Mouse (Mus musculus): ENCODE results near the gene Cyb5r3.

DNA sequence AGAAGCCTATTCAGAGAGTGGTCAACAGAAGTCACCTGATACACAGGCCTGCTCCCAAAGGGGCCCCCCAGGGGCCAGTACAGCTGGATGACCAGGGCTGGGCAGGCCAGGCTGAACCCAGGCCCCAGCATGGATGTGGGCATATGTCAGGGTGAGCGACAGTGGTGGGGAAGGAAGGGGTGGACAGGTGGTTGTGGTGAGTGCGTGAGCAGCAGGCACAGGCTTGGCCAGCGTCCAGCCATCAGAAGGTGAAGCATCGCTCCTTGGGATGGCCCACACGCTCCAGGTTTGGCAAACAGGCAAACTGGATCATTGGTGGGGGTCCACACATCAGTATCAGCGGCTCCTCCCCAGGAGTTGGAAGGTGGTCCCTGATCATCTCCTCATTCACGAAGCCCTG, 18.1 kb downstream of the Cyb5r3 start:
- TF ChIP-seq CTCF (conservative IDR thresholded peaks at IDR 0.05; ENCODE audit: insufficient read depth, insufficient read length, low read depth, low read length) (no peak), POLR2A (IDR thresholded peaks at IDR 0.05; ENCODE audit: low read depth, low read length) (no peak)
